Mouse (Mus musculus) liver, embryonic 12.5 days (tissue): ENCODE measurements around the gene Secisbp2. TPM values are rescaled to one million over a fixed set of nuclear protein-coding genes. Genes with fewer than 3 reads are reported as not detected.
"Not testable (repeated sequence)": the region's sequence is repeated elsewhere in the genome, so short reads cannot be mapped to it uniquely, and the experiment has no call there.

Source experiments
- ATAC-seq: fragments of 200-750 bp; cut with Nextera tagmentation; 2 replicates; pipeline ENCODE4 v1.8.0; 2017; ENCODE audit warnings: moderate number of reproducible peaks, mild to moderate bottlenecking, moderate library complexity
- H3K27ac ChIP-seq: fragments of 300-500 bp; sonication (generic); 2 replicates; pipeline ENCODE4 v1.5.1; 2016; ENCODE audit warnings: mild to moderate bottlenecking
- H3K27me3 ChIP-seq: fragments of 300-500 bp; sonication (generic); replicated peaks from 2 replicates; pipeline ENCODE4 v1.6.1; 2016; ENCODE audit warnings: mild to moderate bottlenecking, moderate library complexity
- H3K36me3 ChIP-seq: fragments of 300-500 bp; sonication (generic); 2 replicates; pipeline ENCODE4 v1.6.1; 2016; ENCODE audit warnings: mild to moderate bottlenecking, moderate library complexity
- H3K4me1 ChIP-seq: fragments of 300-500 bp; sonication (generic); 2 replicates; pipeline ENCODE4 v1.6.1; 2016
- H3K4me2 ChIP-seq: fragments of 300-500 bp; sonication (generic); 2 replicates; pipeline ENCODE4 v1.6.1; 2016; ENCODE audit warnings: mild to moderate bottlenecking, moderate library complexity
- H3K4me3 ChIP-seq: fragments of 300-500 bp; sonication (generic); 2 replicates; pipeline ENCODE4 v1.5.1; 2016; ENCODE audit warnings: mild to moderate bottlenecking, moderate library complexity
- H3K9ac ChIP-seq: fragments of 300-500 bp; sonication (generic); 2 replicates; pipeline ENCODE4 v1.6.1; 2016; ENCODE audit warnings: mild to moderate bottlenecking, moderate library complexity
- H3K9me3 ChIP-seq: fragments of 300-500 bp; sonication (generic); replicated peaks from 2 replicates; pipeline ENCODE4 v1.6.1; 2016; ENCODE audit warnings: mild to moderate bottlenecking, moderate library complexity
- WGBS: fragments of 180-500 bp; shearing (Covaris S2); methylation state at CpG from one replicate; pipeline ENCODE4 v1.1.7; 2016; ENCODE audit not compliant: insufficient replicate concordance; 5-methylcytosine and 5-hydroxymethylcytosine counted together
- polyA plus RNA-seq: library from polyadenylated mRNA; unstranded; fragments of >200 nt; fragmentation: Nextera tagmentation; extraction: Ambion mirVana; gene quantifications from 2 replicates; pipeline ENCODE4 v1.2.1, GENCODE M21; 2016

The Secisbp2 gene
- polyA plus RNA-seq, 1 experiment from 2014 or later, result 22.7 TPM

- Histone ChIP-seq H3K9ac (no peak overlapping the region), H3K27me3 (no peaks in the 10 kb centered on the region), H3K36me3 (no peaks in the 10 kb centered on the region), H3K4me1 (no peaks in the 10 kb centered on the region), H3K4me2 (no peak overlapping the region), H3K9me3 (no peaks in the 10 kb centered on the region), H3K27ac (no peak overlapping the region), H3K4me3 (no peak overlapping the region)
- WGBS, result 74% methylated on average over 5 of the region's 5 CpGs
- no peak for ATAC-seq
Observed at GRCm38 (mm10) chr13:51622626-51623025, 28.9 kb upstream of the Secisbp2 start.

- 65% methylated on average over 2 of the region's 2 CpGs for WGBS
- Histone ChIP-seq H3K9ac (no peak overlapping the region), H3K9me3 (no peaks in the 10 kb centered on the region), H3K27ac (no peak overlapping the region), H3K4me2 (no peak overlapping the region), H3K36me3 (no peaks in the 10 kb centered on the region), H3K27me3 (0 out of 2 replicates have a peak, but pooled peaks cover 3% of the 10 kb centered on the region), H3K4me3 (no peak overlapping the region), H3K4me1 (no peaks in the 10 kb centered on the region)
- no peak for ATAC-seq
Observed at GRCm38 (mm10) chr13:51623678-51624077, 27.8 kb upstream of the Secisbp2 start.

GRCm38 (mm10) chr13:51628273-51628848 lies 23.1 kb upstream of the Secisbp2 start:
- Histone ChIP-seq H3K27me3 (0 out of 2 replicates have a peak, but pooled peaks cover 3% of the 10 kb centered on the region), H3K9me3 (no peaks in the 10 kb centered on the region), H3K27ac (no peak overlapping the region), H3K36me3 (no peaks in the 10 kb centered on the region), H3K4me2 (no peak overlapping the region), H3K9ac (no peak overlapping the region), H3K4me3 (no peak overlapping the region), H3K4me1 (no peaks in the 10 kb centered on the region)
- 59% methylated on average over 6 of the region's 6 CpGs for WGBS
- no peak for ATAC-seq

GRCm38 (mm10) chr13:51631354-51631992 lies 20.0 kb upstream of the Secisbp2 start:
- Histone ChIP-seq H3K9ac (no peak overlapping the region), H3K4me2 (no peak overlapping the region), H3K27ac (no peak overlapping the region), H3K36me3 (no peaks in the 10 kb centered on the region), H3K27me3 (0 out of 2 replicates have a peak, but pooled peaks cover 3% of the 10 kb centered on the region), H3K9me3 (no peaks in the 10 kb centered on the region), H3K4me1 (no peaks in the 10 kb centered on the region), H3K4me3 (no peak overlapping the region)
- ATAC-seq, result no peak
- WGBS, result 68% methylated on average over 15 of the region's 15 CpGs

DNA sequence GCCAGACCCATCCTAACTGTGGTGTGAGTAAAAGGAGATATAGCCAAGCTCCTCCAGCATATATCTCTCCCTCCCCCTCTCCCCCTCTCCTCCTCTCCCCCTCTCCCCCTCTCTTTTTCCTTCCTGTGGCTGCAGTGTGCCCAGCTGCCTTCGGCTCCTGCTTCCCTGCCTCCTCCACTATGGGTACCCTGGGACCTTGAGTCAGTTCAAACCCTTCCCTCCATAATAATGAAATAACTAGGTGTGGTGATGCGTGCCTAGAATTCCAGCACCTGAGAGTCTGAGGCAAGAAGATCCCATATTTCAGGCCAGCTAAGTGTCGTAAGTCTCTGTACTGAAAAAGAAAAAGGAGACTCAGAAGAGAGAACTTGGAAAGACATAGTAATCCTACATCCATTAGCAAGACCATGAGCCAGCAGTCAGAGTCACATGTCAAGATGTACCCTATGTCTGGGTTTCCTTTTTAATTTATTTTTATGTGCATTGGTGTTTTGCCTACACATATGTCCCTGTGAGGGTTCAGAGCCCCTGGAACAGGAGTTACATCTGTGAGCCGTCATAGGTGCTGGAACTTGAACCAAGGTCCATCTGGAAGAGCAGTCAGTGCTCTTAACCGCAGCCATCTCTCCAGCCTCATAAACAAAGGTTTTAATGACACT lies 18.8 kb upstream of the Secisbp2 start:
- 64% methylated on average over 5 of the region's 5 CpGs for WGBS
- H3K4me2 ChIP-seq, result no peak overlapping the region
- no peaks in the 10 kb centered on the region for H3K36me3 ChIP-seq
- no peaks in the 10 kb centered on the region for H3K9me3 ChIP-seq
- no peak overlapping the region for H3K27ac ChIP-seq
- no peak overlapping the region for H3K9ac ChIP-seq
- ATAC-seq, result no peak
- H3K4me1 ChIP-seq, result no peaks in the 10 kb centered on the region
- H3K4me3 ChIP-seq, result no peak overlapping the region
- H3K27me3 ChIP-seq, result 0 out of 2 replicates have a peak, but pooled peaks cover 3% of the 10 kb centered on the region

DNA sequence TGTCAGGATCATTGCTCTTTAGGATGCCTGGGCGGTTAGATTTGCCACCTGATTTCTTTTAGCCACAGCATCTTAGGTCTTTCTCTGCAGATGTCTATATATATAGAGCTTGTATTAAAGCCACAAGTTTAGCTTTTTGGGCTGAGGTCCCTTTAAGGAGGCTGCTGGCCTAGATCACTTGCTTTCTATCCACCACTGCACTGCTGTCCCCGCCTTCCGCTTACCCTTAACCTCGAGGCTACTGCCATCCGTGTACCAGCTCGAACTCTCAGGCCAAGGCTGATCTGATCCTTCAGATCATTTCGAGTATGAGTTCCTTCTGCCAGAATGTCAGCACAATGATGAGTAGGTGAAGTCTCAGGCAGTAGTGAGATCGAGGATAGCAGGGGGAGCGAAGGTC lies 16.1 kb upstream of the Secisbp2 start:
- not testable (repeated sequence) for H3K27ac ChIP-seq, H3K36me3 ChIP-seq, H3K4me1 ChIP-seq, ATAC-seq, H3K9me3 ChIP-seq, H3K4me3 ChIP-seq, H3K4me2 ChIP-seq, H3K27me3 ChIP-seq, H3K9ac ChIP-seq
- 63% methylated on average over 4 of the region's 9 CpGs for WGBS

DNA sequence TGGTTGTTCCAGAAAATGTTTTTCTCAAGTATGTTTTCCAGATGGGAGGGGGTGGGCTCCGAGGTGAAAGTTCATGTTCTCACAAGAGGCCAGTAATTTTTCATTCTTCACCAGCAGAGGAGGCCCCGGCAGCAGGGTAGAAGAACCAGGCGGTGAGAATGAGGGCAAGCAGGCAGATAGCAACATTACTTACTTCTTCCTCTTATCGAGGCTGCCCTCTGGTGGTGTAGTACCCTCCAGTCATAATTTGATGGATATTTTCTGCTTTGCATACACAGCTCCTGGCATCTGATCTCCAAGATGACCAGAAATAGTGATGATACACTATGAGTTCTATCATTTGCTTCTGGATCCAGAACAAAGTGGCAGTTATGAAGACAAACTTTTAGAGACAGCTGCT lies 12.5 kb upstream of the Secisbp2 start:
- Histone ChIP-seq H3K4me2 (no peak overlapping the region), H3K36me3 (no peaks in the 10 kb centered on the region), H3K9ac (no peak overlapping the region), H3K4me3 (no peak overlapping the region), H3K4me1 (peaks cover 19% of the 10 kb centered on the region), H3K27me3 (no peaks in the 10 kb centered on the region), H3K9me3 (no peaks in the 10 kb centered on the region), H3K27ac (no peak overlapping the region)
- no peak for ATAC-seq
- WGBS, result 61% methylated on average over 4 of the region's 4 CpGs

DNA sequence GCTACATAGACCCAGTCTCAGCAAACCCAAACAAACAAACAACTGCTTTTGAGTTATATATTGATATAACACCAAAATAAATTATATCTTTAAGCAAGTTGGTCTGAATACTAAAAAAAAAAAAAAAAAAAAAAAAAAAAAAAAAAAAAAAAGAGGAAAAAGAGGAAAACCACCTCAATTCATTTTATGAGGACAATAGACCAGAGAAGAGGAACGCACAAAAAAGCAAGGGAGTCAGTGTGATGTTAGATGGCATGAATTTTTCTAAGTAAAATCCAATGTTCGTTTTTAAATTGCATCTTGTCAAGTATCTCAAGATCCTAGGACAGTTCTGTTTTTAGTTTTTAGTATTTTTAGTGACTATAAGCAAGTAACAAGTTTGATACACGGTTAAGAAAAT lies 10.1 kb upstream of the Secisbp2 start:
- Histone ChIP-seq H3K36me3 (no peaks in the 10 kb centered on the region), H3K4me3 (no peak overlapping the region), H3K9me3 (no peaks in the 10 kb centered on the region)

DNA sequence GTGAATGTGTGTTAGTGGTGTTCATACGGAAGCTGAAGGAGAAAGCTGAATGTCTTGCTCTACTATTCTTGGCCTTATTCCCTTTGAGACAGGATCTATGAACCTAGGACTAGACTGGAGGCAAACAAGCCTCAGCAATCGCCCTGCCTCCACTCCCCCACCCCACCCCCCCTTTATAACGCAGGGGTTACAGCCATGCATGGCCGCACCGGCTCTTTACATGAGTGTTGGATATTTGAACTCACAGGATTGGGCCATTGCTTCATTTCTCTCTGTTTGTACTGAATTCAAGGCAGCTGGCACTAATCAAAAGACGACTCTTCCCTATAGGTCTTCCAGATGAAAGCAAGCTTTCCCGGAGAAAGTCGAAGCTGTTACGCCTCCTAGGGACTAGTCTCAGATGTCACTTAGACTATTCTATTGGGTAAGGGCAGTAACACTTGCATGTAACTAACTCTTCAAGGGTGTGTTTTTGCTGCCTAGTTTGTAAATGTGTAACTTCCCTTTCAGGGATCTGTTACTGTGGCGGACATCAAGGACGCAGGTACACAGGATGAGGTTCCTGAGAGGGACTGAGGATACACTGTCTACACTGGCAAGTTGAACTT lies 9.2 kb upstream of the Secisbp2 start:
- Histone ChIP-seq H3K4me1 (peaks cover 26% of the 10 kb centered on the region), H3K9ac (no peak overlapping the region), H3K4me2 (peak overlapping the region; percentile 20), H3K9me3 (no peaks in the 10 kb centered on the region), H3K4me3 (peak overlapping the region; percentile 7; the same call in 1 of the 2 replicates), H3K27ac (peak overlapping the region; percentile 50), H3K36me3 (0 out of 2 replicates have a peak, but pooled peaks cover 5% of the 10 kb centered on the region), H3K27me3 (no peaks in the 10 kb centered on the region)
- 46% methylated on average over 11 of the region's 11 CpGs for WGBS
- ATAC-seq, result no peak

More for the DNA sequence above, 10.1 kb upstream of the Secisbp2 start:
- no peak for ATAC-seq
- no peaks in the 10 kb centered on the region for H3K27me3 ChIP-seq
- H3K4me1 ChIP-seq, result peaks cover 24% of the 10 kb centered on the region
- H3K9ac ChIP-seq, result no peak overlapping the region
- H3K4me2 ChIP-seq, result no peak overlapping the region
- WGBS, result 78% methylated on average over 3 of the region's 3 CpGs
- H3K27ac ChIP-seq, result no peak overlapping the region

DNA sequence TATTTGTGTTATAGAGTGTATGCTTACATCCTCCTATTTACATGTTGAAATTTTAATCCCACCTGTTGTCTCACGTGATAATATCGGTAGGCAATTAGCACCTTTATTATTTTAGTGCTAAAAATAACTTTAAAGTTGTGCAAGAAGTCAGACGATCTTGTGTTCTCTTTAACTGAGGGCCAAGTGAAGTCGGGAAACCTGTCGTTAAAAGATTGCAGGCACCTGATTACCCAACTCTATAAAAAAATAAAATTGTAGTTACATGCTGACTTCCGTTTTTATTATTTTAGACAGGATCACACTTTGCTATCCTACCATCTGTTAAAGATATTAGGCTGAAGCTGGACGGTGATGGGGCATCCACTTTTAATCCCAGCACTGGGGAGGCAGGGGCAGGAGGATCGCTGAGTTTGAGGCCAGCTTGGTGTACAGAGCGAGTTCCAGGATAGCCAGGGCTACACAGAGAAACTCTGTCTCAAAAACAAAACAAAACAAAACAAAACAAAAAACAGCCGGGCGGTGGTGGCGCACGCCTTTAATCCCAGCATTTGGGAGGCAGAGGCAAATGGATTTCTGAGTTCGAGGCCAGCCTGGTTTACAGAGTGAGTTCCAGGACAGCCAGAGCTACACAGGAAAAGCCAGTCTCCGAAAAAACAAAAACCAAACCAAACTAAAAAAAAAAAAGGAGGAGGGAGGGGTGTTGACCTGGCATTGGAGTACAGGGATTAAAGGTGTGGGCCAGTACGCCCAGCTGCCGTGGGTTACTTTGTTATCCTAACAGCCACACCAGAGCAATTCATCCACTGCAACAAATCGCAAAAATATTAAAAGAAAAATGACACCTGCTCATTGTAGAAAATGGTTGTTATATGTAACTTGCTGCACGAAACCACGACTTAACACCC lies 7.3 kb upstream of the Secisbp2 start:
- Histone ChIP-seq H3K4me3 (peak overlapping the region; percentile 92), H3K27me3 (no peaks in the 10 kb centered on the region), H3K27ac (peak overlapping the region; percentile 78), H3K4me1 (peaks cover 41% of the 10 kb centered on the region), H3K4me2 (peak overlapping the region; percentile 73), H3K9ac (peak overlapping the region; percentile 80), H3K36me3 (peaks cover 13% of the 10 kb centered on the region; the same call in 1 of the 2 replicates), H3K9me3 (no peaks in the 10 kb centered on the region)
- 28% methylated on average over 20 of the region's 20 CpGs for WGBS
- no peak for ATAC-seq
